Mouse (Mus musculus): ENCODE data around the gene Nell2.

DNA sequence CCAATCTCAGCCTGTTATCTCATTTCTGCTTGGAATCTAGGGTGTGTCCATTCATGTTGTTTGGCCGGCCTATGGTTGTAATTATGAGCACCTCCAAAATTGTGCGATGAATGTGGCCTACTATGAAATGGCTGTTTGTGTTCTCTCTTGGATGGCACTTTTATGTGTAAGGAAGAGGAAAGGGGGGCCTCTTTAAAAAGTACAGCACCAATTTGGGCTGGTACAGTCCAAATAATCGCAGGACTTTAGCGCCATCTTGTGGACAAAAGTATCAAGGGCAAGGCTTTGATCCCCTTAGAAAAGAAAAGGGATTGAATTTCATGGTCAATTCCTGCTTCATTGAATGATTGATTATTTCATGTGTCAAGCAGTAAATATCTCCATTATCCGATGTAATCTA is 46.3 kb upstream of the Nell2 start:
- TF ChIP-seq POLR2A (IDR thresholded peaks at IDR 0.05; ENCODE audit: low read depth, low read length) (no peak), CTCF (IDR thresholded peaks at IDR 0.05; ENCODE audit: extremely low read depth, insufficient read depth, insufficient read length, insufficient replicate concordance) (no peak)
